Mouse (Mus musculus) mouse embryonic stem cell (cell line): Measurements from ENCODE around the gene Klhl29.

Experiments used
- in situ Hi-C, 2 experiments: fragments of 300-500 bp; cut with MboI; formaldehyde crosslinking; loops; 1 replicate in 1 of 2; 3 replicates in 1 of 2; pipeline ENCODE4 v1.14.3; 2019 to 2020; ENCODE audit warnings: low sequenced_read_pairs in 2 of 2, low pct_unique_long_range_greater_than_20kb in 1 of 2, mixed read lengths in 1 of 2; ENCODE audit not compliant: unreplicated experiment in 1 of 2

The Klhl29 gene

GRCm38 (mm10) chr12:5207941-5208905 lies 167.3 kb downstream of the Klhl29 start:
- in situ Hi-C loops: no loop called here

GRCm38 (mm10) chr12:5207172-5207571 lies 168.3 kb downstream of the Klhl29 start:
- in situ Hi-C loops: no loop called here

GRCm38 (mm10) chr12:5204071-5204840 lies 171.2 kb downstream of the Klhl29 start:
- in situ Hi-C loops: no loop called here

GRCm38 (mm10) chr12:5203385-5203784 lies 172.1 kb downstream of the Klhl29 start:
- in situ Hi-C loops: no loop called here

GRCm38 (mm10) chr12:5198254-5198653 lies 177.2 kb downstream of the Klhl29 start:
- in situ Hi-C loops: no loop called here

- in situ Hi-C loops: no loop called here
Observed at GRCm38 (mm10) chr12:5194176-5194575, 181.3 kb downstream of the Klhl29 start.

- in situ Hi-C loops: no loop called here
Observed at GRCm38 (mm10) chr12:5192380-5192718, 183.1 kb downstream of the Klhl29 start.

- in situ Hi-C loops: no loop called here
Observed at GRCm38 (mm10) chr12:5191628-5192379, 183.7 kb downstream of the Klhl29 start.

GRCm38 (mm10) chr12:5191206-5191605 lies 184.3 kb downstream of the Klhl29 start:
- in situ Hi-C loops: no loop called here

GRCm38 (mm10) chr12:5189446-5190150 lies 185.9 kb downstream of the Klhl29 start:
- in situ Hi-C loops: no loop called here

- in situ Hi-C loops: no loop called here
Observed at GRCm38 (mm10) chr12:5188899-5189298, 186.6 kb downstream of the Klhl29 start.

GRCm38 (mm10) chr12:5187773-5188333 lies 187.6 kb downstream of the Klhl29 start:
- in situ Hi-C loops: no loop called here

GRCm38 (mm10) chr12:5186645-5187044 lies 188.8 kb downstream of the Klhl29 start:
- in situ Hi-C loops: no loop called here

- in situ Hi-C loops: no loop called here
Observed at GRCm38 (mm10) chr12:5185603-5186002, 189.9 kb downstream of the Klhl29 start.

- in situ Hi-C loops: no loop called here
Observed at GRCm38 (mm10) chr12:5182586-5182985, 192.9 kb downstream of the Klhl29 start.

GRCm38 (mm10) chr12:5182165-5182564 lies 193.3 kb downstream of the Klhl29 start:
- in situ Hi-C loops: no loop called here

GRCm38 (mm10) chr12:5176716-5177341 lies 198.7 kb downstream of the Klhl29 start:
- in situ Hi-C loops: no loop called here

- in situ Hi-C loops: no loop called here
Observed at GRCm38 (mm10) chr12:5166141-5166540, 209.3 kb downstream of the Klhl29 start.
